In genomic region chr8:116978631-116979256, GRCm38 (mm10) we compare ENCODE assay signal across 8 mouse cellular contexts. TPM values are rescaled to one million over a fixed set of nuclear protein-coding genes. Genes with fewer than 3 reads are reported as not detected.
DNase-seq lines count a peak whose midpoint lies in the region; ATAC-seq and TF ChIP-seq lines count a peak whose summit lies in the region.

TSS of gene 1700030J22Rik (minus strand) at chr8:116978959.

- H3K9me3 ChIP-seq in hindbrain, postnatal 0 days (ENCODE audit: low read length), result no peaks in the 10 kb centered on the region

- ATAC-seq in common myeloid progenitor, adult 5-6 weeks (replicated peaks; ENCODE audit: low read depth, poor library complexity, severe bottlenecking), result peak; percentile 88
- ATAC-seq in hindbrain, postnatal 0 days, result peak; percentile 99
- ATAC-seq in megakaryocyte, adult 5-6 weeks (ENCODE audit: poor library complexity, severe bottlenecking), result peak; percentile 88

- peak within 1 kb of the TSS; percentile 43 for H3K9ac ChIP-seq in hindbrain, postnatal 0 days (replicated peaks; ENCODE audit: low read length)

- no peaks in the 10 kb centered on the region for H3K36me3 ChIP-seq in hindbrain, postnatal 0 days (ENCODE audit: insufficient read depth, low read length)

- intact Hi-C loops in gastrocnemius, adult 2 months (cut with DNase I), result loop anchor here (1.0 to 2.0 kb wide), 3 partner anchors 14 to 56 kb away; partner anchors contain the start of genes Atmin and Gcsh
- intact Hi-C loops in left cerebral cortex, adult 2 months (cut with DNase I), result loop anchor here (1.0 kb wide), 2 partner anchors 35 to 57 kb away; partner anchors contain the start of genes Atmin, Cenpn and Cmc2

- H3K27me3 ChIP-seq in hindbrain, postnatal 0 days (ENCODE audit: insufficient read depth, low read length), result no peaks in the 10 kb centered on the region

- peaks cover 3% of the 10 kb centered on the region; the same call in 1 of the 2 replicates for H3K4me1 ChIP-seq in hindbrain, postnatal 0 days (ENCODE audit: insufficient read depth, low read length)

- peak; percentile 36 for TF ChIP-seq CTCF in gastrocnemius, adult 2 months (IDR thresholded peaks at IDR 0.05)
- peak; percentile 50 for TF ChIP-seq CTCF in hindbrain, postnatal 0 days (IDR thresholded peaks at IDR 0.05; ENCODE audit: low read depth)
- peak; percentile 11 for TF ChIP-seq CTCF in left cerebral cortex, adult 2 months (IDR thresholded peaks at IDR 0.05)

- peak; percentile 99 for DNase-seq in ZHBTc4 (ENCODE audit: low read depth, low spot score)
- peak; percentile 99 for DNase-seq in gastrocnemius, adult 2 months
- DNase-seq in hindbrain, postnatal 0 days (ENCODE audit: low spot score), result peak; percentile 100
- DNase-seq in left cerebral cortex, adult 2 months (ENCODE audit: extremely low spot score in 1 of 2, low spot score in 2 of 2), result peak; percentile 96 to 98
- DNase-seq in right cerebral cortex, adult 2 months (ENCODE audit: low spot score in 2 of 2), result peak; percentile 97 to 98
- peak; percentile 99 for DNase-seq in urinary bladder, postnatal 14 days (ENCODE audit: low spot score)

- peak within 1 kb of the TSS; percentile 81 for H3K27ac ChIP-seq in gastrocnemius, adult 2 months
- H3K27ac ChIP-seq in hindbrain, postnatal 0 days, result peak within 1 kb of the TSS; percentile 41; the same call in 1 of the 2 replicates
- H3K27ac ChIP-seq in left cerebral cortex, adult 2 months, result peak within 1 kb of the TSS; percentile 73

- peak within 1 kb of the TSS; percentile 91 for H3K4me3 ChIP-seq in gastrocnemius, adult 2 months
- peak within 1 kb of the TSS; percentile 65 for H3K4me3 ChIP-seq in hindbrain, postnatal 0 days (ENCODE audit: low read length)
- H3K4me3 ChIP-seq in left cerebral cortex, adult 2 months, result peak within 1 kb of the TSS; percentile 76

- peak within 1 kb of the TSS; percentile 58 for H3K4me2 ChIP-seq in hindbrain, postnatal 0 days (ENCODE audit: low read depth, low read length)

- 0% methylated on average over 45 of the region's 46 CpGs for WGBS in hindbrain, postnatal 0 days

RNA-seq across cellular contexts. Expression of gene 1700030J22Rik, which starts in this region (rescaled TPM):
- total RNA-seq in common myeloid progenitor, adult 5-6 weeks (2017), result 0.05 TPM in 1 of 2 replicates, not detected in the other
- total RNA-seq in gastrocnemius, adult 2 months (2021), result under 1 TPM; 0.10 to 0.33 TPM
- 5.2 and 7.0 TPM in 2 replicates for total RNA-seq in hindbrain, postnatal 0 days (2014; rRNA removed)
- polyA plus RNA-seq in hindbrain, postnatal 0 days (2015; fragmentation: Nextera tagmentation; extraction: Ambion mirVana), result 5.7 and 5.8 TPM in 2 replicates
- total RNA-seq in left cerebral cortex, adult 2 months (2021), result 10 to 100 TPM; 11.5 to 14.3 TPM
- total RNA-seq in megakaryocyte, adult 5-6 weeks (2015), result 0.40 and 0.43 TPM in 2 replicates
- 0.29 and 0.37 TPM in 2 replicates for total RNA-seq in megakaryocyte, adult 5-6 weeks (2017)

Comparison
In these comparisons a context has a peak if more than half of its experiments do, and no peak if none do; other contexts are left out.
1. Peak in every context shown above with its lines: DNase-seq, ATAC-seq, H3K4me3 ChIP-seq and H3K27ac ChIP-seq.
2. Peak in ATAC-seq in common myeloid progenitor, adult 5-6 weeks; RNA of the gene not detected or under 1 TPM.
3. Peak in DNase-seq, H3K4me3 ChIP-seq and H3K27ac ChIP-seq in gastrocnemius, adult 2 months; RNA of the gene not detected or under 1 TPM.
4. Peak in ATAC-seq in megakaryocyte, adult 5-6 weeks; RNA of the gene not detected or under 1 TPM.